Mouse (Mus musculus): ENCODE measurements at regions not wholly inside any gene's neighbourhood (a gene's known extent, or its start where the extent isn't known, plus 50 kb on each side); places are given as distances from the start of the nearest gene placed in this dataset.
A peak's percentile ranks its signal among the peaks of the same experiment; 100 is the strongest.

- intact Hi-C loops (cut with DNase I) = no loop called here
- DNase-seq (ENCODE audit: low spot score in 2 of 2) = no peak
Measured at GRCm38 (mm10) chr4:84805431-84805830, 78.7 kb upstream of the Cntln start.

- intact Hi-C loops (cut with DNase I) = no loop called here
- DNase-seq (ENCODE audit: low spot score in 2 of 2) = no peak
Measured at GRCm38 (mm10) chr4:84793156-84793919, 90.8 kb upstream of the Cntln start.

- peak in 1 of 2 experiments; percentile 15 for DNase-seq (ENCODE audit: low spot score in 2 of 2)
- intact Hi-C loops (cut with DNase I) = no loop called here
Measured at GRCm38 (mm10) chr4:84786583-84786982, 97.5 kb upstream of the Cntln start.

DNA sequence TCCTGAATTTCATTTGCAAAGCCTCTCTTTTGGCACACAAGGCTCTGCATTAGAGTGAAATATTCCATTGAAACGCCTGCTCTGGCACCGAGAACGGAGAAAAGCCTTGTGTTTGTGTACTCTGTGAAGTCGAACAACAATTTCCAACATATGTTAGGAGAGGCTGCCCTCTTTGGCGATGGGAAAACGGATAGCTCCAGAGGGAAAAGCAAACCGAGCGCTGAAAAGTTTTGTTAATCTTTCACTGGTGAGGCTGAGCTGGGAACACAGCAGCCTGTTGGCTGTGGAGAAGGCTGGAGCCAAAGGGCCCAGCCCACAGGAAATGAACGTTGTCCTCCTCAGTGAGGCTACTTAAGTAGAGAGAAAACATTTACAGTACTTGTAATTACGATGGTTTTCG lies 93.1 kb upstream of the Bnc2 start:
- intact Hi-C loops (cut with DNase I) = no loop called here
- DNase-seq (ENCODE audit: low spot score in 2 of 2) = no peak

DNA sequence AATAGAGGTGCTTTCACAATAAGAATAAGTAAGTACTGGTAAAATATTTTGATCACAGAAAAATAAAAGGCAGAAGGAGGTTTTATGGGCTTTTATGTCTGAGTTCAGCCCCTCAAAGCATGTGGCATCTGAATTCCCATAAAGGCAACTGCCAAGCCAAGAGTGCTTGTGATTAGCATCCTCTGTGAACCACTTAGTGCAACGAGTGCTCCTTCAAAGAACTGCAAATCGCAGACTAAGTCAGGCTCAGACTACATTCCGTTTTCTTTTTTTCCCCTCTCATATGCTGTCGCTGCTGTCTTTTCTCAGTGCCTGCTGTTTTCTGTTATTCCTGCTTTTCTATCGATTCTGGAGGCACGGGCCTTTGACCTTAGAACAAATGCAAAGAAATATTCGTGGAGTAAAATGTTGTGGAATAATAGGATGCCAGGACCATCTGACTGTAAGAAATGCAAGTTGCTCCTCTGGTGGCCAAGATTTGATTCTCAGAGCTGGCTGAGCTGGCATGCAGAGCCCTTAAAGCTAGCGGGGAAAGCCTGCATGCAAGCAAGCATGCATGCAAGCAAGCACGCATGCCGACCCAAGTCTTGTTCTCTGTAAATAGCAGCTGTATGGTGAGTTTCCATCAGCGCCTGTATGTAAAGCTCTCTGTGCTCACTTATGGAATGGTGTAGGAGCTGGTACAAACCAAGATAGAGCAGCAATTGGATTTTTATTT lies 91.8 kb upstream of the Bnc2 start:
- DNase-seq (ENCODE audit: low spot score in 2 of 2) = no peak
- intact Hi-C loops (cut with DNase I) = no loop called here

DNA sequence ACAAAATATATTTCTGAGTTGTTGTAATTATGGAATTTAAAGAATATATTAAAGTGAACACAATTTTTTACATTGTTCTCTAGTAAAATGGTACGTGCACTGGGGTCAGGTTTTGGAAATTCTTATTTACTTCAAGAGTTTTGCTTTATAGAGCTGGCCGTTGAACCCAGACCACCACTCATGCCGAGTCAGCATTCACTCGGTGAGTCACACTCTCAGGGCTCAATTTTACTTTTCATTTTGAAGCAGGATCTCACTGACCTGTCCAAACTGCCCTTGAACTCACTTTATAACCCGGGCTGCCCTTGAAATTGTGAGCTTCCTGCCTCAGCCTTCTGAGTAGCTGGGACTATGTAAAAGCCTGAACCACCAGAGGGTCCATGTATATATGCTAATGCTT lies 82.1 kb upstream of the Bnc2 start:
- intact Hi-C loops (cut with DNase I) = no loop called here
- no peak for DNase-seq (ENCODE audit: low spot score in 2 of 2)

DNA sequence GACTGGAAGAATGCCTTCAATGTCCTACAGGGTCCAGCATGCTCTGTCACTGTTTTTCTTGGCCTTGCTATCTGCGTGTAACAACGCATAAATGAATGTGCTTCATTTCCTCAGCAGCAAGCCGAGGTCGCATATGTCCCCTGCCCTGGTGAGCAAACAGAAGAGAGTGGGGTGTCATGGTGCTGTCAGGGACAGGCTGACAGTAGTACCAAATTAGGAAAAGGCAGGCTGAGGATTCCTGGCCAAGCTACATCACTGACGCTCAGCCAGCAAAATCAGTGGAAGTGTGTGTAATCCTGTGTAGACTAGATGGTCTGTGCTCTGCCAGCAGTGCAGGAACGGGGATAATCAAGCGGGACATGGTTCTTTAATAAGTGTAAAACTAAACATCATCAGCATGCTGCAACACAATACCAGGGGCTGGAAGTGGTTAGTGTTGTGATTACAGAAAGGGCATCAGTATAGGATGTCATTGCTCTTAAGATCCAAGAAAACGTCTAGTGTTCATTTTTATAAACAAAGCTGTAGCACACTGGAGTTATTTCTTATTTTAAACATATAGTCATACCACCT lies 77.6 kb upstream of the Bnc2 start:
- intact Hi-C loops (cut with DNase I) = no loop called here
- peak in 1 of 2 experiments; percentile 2 for DNase-seq (ENCODE audit: low spot score in 2 of 2)

- no peak for DNase-seq (ENCODE audit: low spot score in 2 of 2)
- intact Hi-C loops (cut with DNase I) = no loop called here
Measured at GRCm38 (mm10) chr4:84741301-84741700, 66.2 kb upstream of the Bnc2 start.

DNA sequence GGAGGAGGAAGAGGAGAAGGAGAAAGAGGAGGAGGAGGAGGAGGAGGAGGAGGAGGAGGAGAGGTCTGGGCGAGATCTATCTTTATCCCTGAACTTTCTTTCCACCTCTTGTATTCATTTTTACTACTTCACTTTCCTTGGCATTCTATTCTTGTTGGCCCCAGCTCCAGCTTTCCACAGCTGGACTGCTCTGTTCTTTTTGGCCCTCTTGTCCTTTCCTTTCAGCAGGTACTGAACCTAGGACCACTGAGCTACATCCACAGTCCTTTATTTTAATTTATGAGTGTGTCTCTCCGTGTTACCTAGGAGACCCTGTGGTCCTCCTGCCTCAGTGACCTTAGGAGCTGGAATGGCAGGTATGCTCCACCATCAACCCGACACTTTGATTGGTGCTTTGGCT lies 65.7 kb upstream of the Bnc2 start:
- no peak for DNase-seq (ENCODE audit: low spot score in 2 of 2)
- intact Hi-C loops (cut with DNase I) = no loop called here

Data from left cerebral cortex, postnatal 14 days (tissue).